Mouse (Mus musculus) liver, postnatal 0 days (tissue): ENCODE data around the gene Ms4a10.

Experiments used
- CTCF ChIP-seq: sonication (generic); IDR thresholded peaks from 2 replicates; pipeline ENCODE4 v1.5.1; 2016; ENCODE audit warnings: antibody characterized with exemption, low read depth
- EP300 ChIP-seq: IDR thresholded peaks from 2 replicates; pipeline ENCODE4 v1.6.1; 2016; ENCODE audit warnings: antibody characterized with exemption, low read depth, mild to moderate bottlenecking

- TF ChIP-seq CTCF, result no peak
- TF ChIP-seq EP300, result no peak
These were observed 41.0 kb upstream of the Ms4a10 start for GRCm38 (mm10) chr19:11015468-11015867.
